Mouse (Mus musculus) lung, postnatal 25 days (tissue): ENCODE measurements around the gene Numbl.

Source experiments
- DNase-seq: peaks from one replicate; pipeline ENCODE4 v3.0.0; 2022; ENCODE audit warnings: low spot score

Numbl gene

DNA sequence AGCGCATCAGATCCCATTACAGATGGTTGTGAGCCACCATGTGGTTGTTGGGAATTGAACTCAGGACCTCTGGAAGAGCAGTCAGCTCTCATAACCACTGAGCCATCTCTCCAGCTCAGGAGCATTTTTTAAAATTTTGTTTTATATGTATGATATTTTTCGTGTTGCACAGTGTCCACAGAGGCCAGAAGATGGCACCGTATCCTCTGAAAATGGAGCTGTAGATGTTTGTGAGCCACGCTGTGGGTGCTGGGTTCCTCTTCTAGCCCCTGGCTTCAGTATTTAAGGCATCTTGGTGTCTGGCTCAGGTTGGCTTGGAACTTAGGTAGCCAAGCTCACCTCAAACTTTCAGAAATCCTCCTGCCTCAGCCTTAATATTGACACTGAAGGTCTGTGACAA lies 38.3 kb downstream of the Numbl start:
- no peak for DNase-seq

DNA sequence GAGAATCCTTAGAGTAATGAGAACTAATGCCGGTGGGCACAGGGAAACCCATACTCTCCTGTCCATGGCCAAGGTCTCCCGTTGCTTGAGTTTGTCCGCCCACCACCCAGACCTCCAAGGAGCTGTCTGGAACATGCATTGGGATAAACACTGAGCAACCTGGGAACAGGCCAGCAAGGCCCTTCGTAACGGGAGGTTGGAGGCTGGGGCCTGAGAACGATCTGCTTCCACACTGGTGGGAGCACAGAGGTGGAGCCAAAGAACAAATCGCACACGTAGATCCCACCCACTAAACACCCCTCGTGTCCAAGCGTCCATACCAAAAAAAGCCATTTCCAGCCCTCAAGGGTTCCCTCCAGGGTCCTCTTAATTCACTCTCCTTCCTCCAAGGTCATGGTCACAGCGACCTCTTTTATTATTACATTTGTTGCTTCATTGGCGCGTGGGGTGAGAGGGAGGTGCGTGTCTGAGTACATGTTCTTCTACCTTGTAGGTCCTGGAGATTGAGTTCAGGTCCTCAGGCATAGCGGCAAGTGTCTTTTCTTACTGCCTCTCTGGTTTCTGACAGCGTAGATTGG lies 39.9 kb downstream of the Numbl start:
- no peak for DNase-seq

DNA sequence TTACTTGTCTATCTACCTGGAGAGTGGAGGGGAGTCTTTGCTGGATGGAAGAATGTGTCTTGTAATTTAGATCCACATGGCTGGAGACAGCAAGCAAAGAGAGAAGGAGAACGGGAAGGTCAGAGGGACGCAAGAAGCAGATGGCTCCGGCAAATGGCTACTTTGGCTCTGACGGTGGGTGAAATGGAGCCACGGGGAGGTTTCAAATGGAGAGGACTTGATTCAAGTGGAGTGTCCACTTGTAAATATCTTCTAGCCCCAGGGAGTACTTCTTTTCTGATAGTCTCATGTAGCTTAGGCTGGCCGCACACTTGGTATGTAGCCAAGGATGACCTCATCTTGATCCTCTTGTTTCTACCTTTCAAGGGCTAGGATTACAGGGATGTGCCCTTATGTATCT lies 40.6 kb downstream of the Numbl start:
- DNase-seq: no peak

DNA sequence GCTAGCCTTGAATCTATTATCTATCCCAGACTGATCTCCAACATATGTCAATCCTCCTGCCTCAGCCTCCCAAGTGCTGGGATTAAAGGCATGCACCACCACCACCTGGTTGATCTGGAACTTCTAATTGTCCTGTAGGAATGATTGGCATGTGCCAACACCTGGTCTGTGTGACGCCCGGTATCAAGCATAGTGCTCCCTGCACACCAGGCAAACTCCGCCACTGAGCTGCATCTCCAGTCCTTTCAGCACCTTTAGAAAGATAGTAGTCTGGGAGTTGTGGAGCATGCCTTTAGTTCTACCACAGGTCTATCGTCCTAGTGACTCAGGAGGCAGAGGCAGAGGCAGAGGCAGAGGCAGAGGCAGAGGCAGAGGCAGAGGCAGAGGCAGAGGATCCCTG lies 42.1 kb downstream of the Numbl start:
- no peak for DNase-seq

DNA sequence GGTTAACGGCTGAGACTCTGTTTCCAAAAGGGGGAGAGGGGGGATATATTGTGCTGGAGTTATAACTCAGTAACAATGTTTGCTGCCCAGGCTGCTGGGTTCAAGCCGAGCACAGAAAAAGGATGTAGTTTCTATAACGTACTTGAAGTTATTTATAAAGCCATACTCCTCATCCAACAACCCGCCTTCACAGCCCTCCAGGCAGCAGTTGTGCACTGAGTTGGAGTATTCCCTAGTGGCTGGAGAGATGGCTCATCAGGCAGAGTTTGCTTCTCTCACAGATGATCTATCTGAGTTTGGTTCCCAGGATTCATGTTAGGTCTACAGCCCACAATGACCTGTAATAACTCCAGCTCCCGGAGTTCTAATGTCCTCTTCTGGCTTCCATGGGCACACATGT lies 42.6 kb downstream of the Numbl start:
- DNase-seq: no peak

DNA sequence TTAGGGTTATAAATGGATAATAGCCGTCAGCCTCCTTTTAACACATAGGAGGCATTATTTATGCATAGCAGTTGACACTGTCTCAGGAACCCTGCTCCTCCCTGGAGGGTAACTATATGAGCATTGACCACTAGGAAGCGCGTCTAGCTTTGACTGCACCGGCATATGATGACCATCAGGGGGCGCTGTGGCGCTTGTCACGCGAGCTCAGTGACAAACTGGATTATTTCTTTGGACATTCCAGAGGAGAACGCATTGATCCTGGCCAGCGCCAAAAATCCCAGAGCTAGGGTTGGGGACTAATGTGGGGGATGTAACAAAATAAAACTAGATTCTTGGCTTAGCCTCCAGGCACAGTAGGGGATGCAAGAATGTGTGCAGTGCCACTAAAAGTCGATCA lies 43.9 kb downstream of the Numbl start:
- peak; percentile 78 for DNase-seq

DNA sequence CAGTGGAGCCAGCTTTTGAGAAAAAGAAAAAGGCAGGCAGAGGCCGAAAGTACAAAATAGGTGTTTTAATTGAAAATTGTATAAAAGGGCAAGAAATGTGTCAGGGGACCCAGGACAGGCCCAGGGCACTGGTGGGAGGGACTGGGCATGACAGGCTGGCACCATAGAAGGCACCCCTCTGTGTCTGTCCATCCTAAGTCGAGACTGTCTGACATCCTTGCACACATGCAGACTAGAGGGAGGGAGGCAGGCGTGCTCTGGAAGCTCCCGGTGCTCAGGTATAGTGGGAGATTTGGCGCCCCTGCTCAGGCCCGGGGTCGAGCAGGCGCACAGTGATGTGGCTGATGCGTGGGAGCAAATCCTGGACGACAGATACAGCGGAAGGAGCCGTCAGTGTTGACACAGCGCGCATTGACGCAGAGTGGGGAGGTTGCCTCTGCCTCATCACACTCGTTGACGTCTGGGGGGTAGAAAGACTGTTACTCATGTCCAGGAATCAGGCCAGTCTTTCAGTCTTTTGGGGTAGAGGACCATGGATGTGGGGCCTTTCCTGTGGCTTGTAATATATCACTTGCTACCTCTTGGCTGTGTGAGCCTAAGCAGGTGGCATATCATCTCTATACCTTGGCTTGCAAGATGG lies 47.0 kb downstream of the Numbl start:
- DNase-seq: no peak

DNA sequence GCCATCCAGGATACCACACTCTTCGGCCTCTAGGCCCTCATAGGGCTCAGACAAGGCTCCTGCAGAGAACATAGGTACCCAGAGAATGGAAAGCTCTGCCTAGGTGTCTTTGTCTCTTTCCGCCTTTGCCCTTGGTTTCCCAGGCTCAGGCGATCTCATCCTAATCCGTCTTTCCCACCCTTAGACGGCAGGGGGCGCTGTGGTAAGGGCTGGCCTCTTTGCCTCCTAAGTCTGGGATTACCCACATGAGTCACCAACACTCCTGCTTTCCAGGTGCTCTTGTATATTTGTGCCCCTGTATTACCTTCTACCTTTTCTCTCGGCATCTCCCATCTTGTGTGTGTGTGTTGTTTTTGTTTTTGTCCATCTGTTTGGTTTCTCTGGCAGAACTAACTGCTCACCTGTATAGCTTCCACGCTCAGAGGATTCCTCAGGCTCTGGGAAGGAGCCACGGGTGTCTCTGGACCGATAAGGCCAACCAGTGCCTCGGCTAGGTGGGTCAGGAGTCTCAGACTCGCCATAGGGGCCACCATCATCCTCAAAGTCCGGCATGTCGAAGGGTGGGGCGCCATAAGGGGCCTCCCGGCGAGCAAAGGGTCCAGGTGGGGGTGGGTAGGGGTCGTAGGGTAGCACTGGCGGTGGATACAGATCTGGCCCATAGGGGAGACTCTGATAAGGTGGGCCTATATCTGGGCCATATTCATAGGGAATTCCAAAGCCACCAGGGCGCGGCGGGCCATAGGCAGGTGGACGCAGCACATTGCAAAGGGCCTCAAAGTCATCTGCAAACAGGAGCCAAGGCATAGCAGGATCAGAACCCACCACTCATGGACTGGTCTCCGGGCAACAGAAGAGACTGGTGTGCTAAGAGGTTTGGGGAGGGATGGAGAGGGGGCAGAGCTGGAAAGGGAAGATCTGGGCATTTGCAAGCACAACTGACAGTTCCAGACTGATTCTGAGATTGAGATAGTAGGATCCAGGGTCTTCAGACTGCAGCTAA lies 48.2 kb downstream of the Numbl start:
- DNase-seq: no peak

DNA sequence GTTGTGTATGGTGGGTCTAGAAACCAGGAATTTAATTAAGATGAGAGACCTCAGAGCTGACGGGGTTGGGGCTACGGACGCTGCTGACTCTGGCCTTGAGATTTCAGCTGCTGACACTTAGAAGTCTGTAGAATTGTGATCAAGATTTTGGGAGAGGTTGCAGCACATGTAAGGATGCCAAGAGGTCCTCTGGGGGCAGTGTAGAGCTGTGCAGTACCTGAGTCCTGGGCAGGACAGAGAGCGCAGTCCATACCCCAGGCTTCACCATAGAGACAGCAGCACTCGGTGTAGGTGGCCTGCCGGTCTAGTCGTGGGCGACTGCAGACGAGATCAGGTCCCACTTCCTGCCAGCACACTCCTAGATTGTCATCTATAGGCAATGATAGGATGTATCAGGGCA lies 49.3 kb downstream of the Numbl start:
- no peak for DNase-seq

DNA sequence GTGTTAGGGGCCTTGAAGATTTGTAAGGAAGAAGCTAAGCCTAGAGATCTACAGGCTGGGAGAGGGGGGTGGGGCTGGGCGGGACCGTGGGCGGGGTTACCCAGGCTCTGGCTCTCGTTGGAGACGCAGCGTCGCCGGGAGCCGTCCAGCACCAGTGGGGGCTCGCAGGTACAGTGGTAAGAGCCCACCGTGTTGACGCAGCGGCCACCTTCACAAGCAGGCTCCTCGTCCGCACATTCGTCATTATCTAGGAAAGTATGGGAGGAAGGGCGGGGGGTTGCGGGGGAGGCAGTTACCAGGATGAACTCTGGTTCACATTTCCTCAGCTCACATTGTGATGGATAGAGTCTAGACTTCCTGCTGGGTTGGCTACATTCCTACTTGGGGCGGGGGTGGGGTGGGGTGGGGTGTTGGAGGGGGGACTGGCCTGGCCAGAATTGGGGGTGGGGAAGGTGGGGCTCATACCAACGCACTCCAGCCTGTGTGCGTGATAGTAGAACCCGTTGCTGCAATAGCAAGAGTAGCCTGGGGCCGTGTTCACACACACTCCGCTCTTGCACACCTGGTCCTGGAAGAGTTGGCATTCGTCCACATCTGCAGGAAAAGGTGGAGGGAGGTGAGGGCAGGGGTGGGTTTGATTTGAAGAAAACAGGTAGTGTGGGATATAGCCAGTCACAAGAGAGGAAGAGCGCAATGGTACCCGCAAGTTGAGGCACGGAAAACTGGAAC lies 50.8 kb downstream of the Numbl start:
- DNase-seq: no peak

DNA sequence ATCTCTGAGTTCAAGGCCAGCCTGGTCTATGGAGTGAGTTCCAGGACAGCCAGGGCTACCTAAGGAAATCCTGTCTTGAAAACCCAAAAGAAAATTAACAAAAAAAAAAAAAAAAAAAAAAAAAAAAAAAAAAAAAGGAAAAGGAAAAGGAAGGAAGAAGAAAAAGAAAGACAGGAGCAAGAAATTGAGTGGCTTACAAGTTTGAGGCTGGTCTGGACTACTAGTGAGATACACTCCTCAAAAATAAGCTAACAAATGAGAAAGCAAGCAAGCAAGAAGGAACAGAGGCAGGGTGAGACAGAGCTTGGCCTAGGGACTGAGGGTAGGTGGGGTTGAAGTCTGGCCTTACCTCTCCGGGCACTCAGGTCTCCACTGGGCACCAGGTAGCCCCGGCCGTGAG lies 51.6 kb downstream of the Numbl start:
- DNase-seq: no peak

DNA sequence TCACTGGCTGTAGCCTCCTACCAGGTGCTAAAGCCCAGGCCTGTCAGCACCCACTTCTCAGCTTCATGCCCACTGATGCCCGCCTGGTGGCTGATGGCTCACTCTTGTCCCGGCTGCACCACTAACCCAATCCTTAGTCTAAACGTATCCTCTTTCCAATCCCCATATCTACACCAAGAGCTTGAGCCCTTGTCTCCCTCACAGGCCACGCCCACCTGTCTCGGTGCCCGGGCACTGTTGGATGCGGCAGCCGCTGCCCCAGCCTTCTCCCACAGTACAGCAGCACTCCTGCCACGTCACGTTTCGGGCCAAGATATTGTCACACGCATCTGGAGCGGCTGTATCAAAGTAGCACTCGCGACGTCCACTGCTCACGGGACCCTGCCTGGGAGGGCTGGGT lies 52.1 kb downstream of the Numbl start:
- DNase-seq: no peak

DNA sequence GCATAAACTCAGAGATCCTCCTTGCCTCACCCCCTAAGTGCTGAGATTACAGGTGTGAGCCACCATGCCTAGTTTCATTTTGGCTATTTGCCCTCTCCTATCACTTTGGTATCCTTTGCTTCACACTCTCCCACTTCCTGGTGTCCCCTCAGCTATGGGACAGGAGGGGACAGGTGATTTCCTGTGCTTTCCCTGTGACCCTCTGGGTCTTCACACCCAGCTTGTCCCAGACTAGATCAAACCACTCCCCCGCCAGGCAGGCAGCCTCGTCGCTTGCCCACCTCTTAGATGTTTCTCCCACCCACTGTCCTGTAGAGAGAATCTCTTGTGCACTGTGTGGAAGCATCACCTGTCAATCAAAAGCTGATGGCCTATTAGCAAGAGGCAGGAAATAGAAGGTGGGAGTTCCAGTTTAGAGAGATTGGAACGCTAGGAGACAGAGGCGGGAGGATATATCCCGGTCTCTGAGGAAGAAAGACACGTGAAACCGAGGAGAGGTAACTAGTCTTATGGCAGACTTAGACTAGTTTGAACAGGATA lies 52.8 kb downstream of the Numbl start:
- DNase-seq: no peak

DNA sequence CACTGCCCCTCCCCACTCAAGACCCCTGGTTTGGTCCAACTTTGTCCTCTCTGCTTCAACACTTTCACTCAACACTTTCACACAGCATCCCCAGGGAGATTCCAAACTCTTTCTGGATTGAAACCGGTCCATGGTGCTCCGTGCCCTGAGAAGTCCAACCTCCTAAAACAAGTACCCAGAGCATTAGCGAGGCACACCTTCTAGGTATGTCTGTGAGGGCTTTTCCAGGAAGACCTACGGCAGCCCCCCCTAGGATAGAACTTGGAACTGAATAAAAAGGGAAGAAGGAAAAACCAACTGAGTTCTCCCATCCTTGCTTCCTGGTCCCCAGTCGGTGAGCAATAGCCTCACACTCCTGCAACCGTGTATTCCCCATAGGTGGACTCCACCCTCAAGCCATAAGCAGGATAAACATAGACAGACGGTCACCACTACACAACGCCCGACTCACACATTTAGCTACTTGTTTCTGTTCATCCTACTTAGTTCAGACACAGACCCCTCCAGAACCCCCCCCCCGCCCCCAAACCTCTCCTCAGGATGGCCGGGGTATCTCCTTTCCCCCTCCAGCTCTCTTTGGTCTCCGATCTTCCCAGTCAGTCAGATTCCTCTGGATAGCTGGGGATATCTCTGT lies 53.5 kb downstream of the Numbl start:
- DNase-seq: no peak

DNA sequence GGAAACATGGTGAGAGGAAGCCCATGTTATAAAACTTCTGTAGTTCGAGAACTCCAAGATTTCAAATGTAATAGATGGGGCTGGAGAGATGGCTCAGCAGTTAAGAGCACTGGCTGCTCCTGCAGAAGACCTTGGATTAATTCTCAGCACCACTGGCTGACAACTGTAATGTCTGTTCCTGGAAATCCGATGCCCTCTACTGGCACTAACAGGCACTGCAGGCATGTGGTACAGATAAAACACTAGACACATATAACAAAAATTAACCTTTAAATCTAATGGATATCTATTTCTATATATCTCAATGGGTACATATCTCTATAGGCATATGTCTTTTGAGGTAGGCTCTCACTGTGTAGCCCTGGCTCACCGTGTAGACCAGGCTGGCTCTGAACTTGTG lies 56.2 kb downstream of the Numbl start:
- DNase-seq: no peak

DNA sequence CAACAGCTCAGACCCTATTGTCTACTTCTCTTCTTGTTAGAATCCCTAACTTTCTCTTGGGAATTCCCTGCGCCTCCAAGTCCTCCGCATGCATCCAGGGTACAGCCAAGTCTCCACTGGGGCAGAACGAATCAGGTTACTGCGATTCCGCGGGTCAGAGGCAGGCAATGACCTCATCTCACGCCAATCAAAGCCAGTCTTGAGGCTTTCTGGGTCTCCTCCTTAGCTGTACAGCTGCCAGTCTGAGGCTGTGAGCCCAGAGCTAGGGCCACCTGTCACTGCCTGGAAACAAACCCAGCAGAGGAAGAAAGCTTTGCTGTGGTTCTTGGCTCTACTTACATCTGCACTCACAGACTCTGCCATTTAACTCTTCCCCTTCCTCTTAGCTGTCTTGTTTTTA lies 57.7 kb downstream of the Numbl start:
- no peak for DNase-seq

DNA sequence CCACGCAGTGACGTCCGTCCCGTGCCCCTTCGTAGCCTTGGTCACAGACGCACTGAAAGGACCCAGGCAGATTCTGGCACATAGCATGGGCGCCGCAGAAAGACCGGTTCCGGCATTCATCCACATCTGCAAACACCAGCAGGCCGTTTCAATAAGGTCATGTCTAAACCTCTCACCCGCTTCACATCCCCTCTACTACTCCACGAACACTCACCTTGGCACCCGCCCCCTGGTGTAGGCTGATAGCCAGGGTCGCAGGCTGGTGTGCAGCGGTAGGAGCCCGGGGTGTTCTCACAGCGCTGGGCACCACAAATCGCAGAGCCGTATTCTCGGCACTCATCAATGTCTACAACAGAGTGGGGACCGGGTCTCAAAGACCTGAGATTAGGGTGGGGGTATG lies 61.2 kb downstream of the Numbl start:
- no peak for DNase-seq

DNA sequence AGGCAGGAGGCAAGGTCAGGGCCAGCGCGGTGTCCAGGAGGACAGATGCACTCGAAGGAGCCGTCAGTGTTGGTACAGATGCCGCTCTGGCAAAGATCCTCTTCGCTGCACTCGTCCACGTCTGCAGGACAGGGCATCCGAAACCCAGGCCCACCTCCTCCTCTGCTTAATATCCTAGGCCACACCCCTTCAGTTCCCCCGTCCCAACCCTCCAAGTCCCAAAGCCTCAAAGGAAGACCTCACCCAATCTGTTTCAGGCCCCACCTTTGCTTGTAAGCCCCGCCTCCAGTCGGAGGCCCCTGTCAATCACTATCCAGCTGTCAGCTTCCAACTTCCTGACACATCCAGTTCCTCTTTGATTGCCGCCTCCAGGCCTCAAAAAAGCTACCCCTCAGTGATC lies 64.1 kb downstream of the Numbl start:
- no peak for DNase-seq

DNA sequence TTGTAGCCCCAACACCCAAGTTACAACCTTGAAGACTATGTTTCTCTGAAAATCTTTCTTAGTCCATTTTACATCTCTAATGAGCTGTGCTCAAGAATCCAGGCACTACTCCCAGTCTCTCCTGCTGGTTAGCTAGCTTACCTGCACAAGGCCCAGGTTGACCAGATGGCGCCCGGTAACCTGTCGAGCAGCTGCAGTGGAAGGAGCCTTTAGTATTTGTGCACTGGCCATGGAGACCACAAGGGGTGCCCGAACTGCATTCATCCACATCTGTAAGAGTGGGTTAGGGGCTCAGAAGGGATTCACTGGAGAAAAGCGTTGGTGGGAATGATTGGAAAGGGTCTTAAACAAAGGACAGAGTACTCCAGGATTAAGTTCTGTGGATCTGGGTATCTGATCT lies 64.8 kb downstream of the Numbl start:
- DNase-seq: no peak

DNA sequence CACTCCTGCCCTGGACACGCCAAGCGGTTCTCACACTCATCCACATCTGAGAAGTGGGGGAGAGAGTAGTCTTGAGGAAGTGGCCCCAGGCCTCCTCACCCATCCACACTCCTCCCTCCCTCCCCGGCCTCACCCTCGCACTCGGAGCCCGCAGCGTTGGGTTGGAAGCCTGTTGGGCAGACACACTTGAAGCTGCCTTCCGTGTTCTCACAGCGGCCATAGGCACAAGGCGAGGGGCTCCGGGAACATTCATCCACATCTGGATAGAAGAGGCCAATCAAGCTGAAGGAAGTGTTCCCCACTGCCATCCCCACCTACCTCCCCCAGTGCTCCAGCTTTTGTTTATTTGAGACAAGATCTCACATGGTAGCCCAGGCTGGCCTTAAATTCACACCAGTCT lies 65.9 kb downstream of the Numbl start:
- DNase-seq: no peak

DNA sequence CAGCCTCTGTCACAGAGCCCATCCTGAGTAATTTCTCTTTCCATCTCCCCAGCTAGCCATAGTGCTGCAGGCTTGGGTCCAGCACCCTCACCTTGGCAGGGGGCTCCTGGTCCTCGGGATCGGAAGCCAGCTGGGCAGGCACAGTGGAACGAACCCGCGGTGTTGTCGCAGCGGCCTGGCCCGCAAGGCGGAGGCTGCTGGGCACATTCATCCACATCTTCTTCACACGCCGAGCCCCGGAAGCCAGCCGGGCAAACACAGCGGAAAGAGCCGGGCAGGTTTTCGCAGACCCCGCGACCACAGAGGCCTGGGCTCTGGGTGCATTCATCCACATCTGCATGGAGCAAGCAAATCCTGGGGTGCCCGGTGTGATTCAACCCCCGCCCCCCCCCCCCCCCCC lies 66.7 kb downstream of the Numbl start:
- DNase-seq: no peak

DNA sequence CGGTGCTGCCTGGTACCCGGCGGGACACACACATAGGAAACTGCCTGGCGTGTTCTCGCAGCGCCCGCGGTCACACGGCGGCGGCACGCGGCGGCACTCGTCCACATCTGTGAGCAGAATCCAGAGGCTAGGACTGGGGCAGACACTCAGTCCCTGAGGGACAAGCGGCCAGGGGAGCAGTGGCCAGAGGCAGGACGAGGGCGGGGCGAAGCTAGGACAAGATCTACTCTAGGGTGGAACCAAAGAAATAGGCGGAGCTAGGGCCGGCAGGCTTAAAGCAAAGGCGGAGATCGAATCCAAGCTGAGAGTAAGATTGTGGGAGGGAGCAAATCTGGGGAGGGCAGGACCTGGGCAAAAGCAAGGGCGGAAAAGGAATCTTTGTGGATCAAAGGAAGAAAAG lies 67.5 kb downstream of the Numbl start:
- DNase-seq: peak; percentile 84
